Mouse (Mus musculus): ENCODE data around the gene Tmem63c.

DNA sequence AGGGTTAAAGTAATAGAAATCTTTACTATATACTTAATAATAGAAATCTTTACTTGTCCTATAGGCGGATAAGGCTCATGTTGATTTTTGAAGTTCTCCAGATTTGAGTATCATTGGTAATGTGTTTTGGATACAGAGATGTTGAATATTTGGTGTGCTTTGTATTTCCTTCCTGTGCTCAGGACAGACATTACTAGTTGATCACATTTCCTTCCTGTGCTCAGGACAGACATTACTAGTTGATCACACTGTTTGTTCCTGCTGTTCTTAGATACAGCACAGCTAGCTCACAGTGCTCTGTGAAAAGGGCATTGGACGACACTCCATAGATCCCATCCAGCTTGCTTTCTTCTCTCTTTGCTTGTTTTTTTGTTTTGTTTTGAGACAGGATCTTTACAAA lies 55.5 kb downstream of the Tmem63c start:
- no peak for TF ChIP-seq CTCF (IDR thresholded peaks at IDR 0.05)
- no peak for TF ChIP-seq EP300 (IDR thresholded peaks at IDR 0.05)
